Mouse (Mus musculus): ENCODE results near the gene Ube2c.

Ube2c gene

GRCm38 (mm10) chr2:164823181-164823585, 53.5 kb downstream of the Ube2c start:
- no peak for DNase-seq (ENCODE audit: low read depth)

DNA sequence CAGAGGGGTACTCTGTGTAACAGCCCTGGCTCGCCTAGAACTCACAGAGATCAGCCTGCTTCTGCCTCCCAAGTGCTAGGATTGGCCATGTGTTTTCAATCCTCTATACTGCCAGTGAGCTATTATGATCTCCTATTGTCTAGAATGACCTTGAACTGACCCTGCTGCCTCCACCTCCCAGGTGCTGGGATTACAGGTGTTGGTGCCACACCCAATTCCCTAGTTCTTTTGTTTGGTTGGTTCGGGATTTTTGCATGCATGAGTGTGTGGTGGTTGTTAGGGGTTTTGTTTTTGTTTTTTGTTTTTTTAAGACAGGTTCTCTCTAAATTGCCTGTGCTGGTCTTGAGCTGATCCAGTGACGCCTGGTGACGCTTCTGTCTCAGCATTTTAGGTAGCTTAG, 54.3 kb downstream of the Ube2c start:
- DNase-seq (ENCODE audit: low read depth), result no peak

DNA sequence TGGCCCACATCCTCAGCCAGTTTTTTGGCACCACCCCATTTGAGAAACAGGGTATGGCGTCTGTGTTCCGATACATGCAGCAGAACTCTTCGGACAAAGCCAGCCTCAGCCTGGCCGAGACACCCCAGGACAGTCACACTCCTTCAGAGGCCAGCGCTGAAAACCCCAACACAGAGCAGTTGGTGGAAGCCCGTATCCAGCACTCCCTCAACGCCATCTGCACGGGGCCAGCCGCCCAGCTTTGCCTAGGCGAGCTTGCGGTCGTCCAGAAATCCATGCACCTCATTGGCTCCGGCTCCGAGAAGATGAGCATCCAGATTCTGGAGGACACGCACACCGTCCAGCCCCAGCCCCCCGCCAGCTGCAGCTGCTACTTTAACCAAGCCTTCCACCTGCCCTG, 55.8 kb downstream of the Ube2c start:
- no peak for DNase-seq (ENCODE audit: low read depth)

- DNase-seq (ENCODE audit: low read depth), result no peak
These were observed 57.6 kb downstream of the Ube2c start for GRCm38 (mm10) chr2:164827146-164827850.
